Mouse (Mus musculus): ENCODE data around the gene Gm10645.
A peak's percentile ranks its signal among the peaks of the same experiment; 100 is the strongest.

The Gm10645 gene

GRCm38 (mm10) chr8:83165931-83166867, at the start of gene Gm10645:
Gene Gm10645, minus strand, starts transcription at chr8:83166170.
- peak; percentile 67 for DNase-seq

GRCm38 (mm10) chr8:83215065-83215464, 49.1 kb upstream of the Gm10645 start:
- DNase-seq, result no peak

DNA sequence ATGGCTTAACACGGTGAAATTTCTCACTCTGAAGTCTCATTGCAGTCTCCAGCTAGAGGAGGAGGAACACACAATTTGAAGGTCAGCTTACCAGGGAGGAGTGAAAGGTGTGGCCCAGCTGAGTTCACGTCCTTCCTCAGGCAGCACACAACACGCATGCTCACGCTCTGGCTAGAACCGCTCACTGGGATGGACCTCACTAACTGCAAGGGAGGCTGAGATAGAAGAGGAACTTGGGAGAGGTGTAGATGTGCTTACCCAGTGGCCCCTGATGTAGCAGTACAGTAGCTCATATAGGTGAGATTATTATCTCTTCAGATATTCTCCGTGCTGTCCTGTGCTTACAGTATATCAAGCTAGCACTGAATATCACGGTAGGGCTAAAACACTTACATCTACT, 44.7 kb upstream of the Gm10645 start:
- DNase-seq, result no peak

DNA sequence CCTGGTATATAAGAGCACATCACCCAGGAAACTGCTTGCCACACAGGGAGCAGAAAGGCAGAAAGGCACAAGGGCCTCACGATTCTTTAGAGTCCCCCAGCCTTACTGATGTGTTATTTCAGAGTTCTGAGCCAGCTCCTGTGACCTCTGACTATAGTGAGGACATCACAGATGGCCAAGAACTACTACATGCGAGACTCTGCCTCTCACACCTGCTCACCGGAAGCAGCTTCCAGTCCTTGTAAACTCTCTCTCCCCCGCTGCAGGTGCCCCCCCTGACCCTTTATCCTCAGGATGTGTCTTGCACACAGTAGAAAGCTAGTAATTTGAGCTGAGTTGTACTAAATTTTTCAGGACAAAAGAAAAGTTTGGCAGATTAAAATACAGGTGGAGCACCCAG, 43.6 kb upstream of the Gm10645 start:
- no peak for DNase-seq

DNA sequence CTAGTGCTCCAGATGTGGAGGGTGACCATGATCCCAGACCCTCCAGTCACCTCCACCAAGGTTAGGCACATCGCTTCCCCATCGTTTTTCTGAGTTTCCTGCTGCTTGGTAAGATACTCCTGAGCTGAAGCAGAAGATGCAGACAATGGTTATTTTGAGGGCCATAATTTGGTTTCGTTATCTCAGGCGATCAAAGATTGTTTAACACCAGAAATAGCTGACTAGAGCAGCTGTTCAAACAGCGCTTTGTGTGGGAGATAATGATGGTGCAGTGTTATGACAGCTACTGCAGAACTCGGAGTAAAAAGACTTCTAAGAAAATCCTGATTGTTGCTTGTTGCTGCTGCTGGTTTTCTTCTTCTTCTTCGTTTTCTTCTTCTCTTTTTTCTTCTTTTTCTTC, 39.9 kb upstream of the Gm10645 start:
- no peak for DNase-seq

DNA sequence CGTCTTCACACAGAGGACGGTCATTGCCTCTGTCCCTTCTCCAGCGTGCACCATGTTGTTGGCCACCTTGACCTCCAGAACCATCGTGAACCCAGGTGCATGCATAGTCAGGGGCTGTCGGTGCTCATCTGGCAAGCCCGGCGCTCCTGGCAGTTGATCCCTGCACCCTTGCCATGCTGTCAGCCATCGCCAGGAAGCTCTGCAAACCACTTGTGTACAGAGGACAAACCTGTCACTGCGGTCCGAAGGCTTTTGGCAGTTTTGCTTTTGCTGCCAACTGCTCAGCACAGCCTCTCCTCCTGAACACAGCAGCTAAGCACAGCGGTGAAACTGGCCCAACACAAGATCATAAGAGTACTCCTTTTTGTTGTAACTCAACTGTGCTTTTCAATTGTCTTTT, 37.0 kb upstream of the Gm10645 start:
- no peak for DNase-seq

GRCm38 (mm10) chr8:83200191-83201177, 34.5 kb upstream of the Gm10645 start:
- DNase-seq, result peak; percentile 21

DNA sequence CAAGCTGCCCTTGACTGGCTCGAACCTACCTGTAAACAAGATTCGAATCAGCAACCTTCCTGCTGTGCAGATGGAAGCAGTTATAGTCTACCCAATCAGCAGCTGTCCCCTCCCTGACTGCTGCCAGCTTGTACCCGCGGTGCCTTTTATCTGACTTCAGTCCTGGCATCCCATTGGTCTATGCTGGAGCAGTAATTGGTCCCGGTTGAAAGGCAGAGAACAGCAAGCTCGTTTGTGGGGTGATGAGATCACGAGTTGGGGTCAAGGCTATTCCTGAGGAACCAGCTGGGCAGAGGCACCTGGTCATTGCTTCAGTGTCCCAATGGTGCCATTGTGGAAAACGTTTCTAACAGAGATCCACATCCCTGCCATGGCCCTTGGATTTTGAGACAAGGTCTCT, 33.7 kb upstream of the Gm10645 start:
- DNase-seq, result no peak

DNA sequence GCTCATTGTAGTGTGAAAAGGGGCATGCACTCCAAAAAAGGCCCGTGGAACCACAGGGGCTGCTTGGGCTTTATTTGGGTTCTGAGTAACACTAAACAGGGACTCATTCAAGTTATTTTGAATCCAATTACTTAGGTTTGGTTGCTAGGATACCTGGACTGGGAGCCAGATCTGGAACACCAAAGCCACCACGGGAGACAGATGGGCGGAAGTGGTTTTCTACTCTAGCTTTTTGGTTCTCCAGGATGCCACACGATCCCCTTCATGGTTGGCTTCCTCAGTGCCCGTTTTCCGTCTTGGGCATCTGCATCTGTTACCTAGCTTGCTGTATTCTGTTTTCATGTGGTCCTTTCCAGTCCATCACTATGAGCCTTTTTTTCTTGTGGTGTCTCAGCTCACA, 30.1 kb upstream of the Gm10645 start:
- DNase-seq, result peak; percentile 17

- DNase-seq, result no peak
Observed at GRCm38 (mm10) chr8:83189538-83190095, 23.6 kb upstream of the Gm10645 start.

- no peak for DNase-seq
Observed at GRCm38 (mm10) chr8:83187363-83187962, 21.5 kb upstream of the Gm10645 start.

GRCm38 (mm10) chr8:83186376-83186775, 20.4 kb upstream of the Gm10645 start:
- DNase-seq, result no peak

- no peak for DNase-seq
Observed at GRCm38 (mm10) chr8:83182784-83183183, 16.8 kb upstream of the Gm10645 start.

DNA sequence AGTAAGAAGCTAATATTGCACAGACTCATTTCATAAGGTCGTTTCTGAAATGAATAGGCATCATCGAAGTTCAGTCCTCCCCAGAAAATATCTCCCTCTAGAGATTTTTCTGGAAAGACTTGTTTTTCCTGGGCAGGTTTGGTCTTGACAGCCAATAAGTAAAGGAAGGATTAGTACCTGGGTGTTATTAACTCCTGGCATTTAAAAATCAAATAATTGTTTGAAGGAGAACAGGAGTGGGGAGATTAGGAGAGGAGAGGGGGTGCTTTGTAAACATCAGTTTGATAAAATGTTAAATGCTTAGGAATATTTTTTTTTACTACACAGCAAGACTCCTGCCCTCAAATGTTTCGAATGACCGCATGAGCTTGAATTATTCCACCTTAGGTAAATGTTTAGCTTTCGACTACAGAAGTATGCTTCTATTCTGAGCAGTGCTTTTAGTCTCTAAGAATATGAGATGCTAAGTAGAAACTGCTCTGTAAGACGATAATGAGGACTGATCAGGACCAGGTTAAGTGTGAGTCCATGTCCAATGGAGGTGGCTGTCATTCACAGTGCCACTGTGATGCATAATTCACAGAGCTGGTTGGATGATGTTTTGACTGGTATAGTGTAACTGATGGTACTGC, 16.0 kb upstream of the Gm10645 start:
- no peak for DNase-seq

DNA sequence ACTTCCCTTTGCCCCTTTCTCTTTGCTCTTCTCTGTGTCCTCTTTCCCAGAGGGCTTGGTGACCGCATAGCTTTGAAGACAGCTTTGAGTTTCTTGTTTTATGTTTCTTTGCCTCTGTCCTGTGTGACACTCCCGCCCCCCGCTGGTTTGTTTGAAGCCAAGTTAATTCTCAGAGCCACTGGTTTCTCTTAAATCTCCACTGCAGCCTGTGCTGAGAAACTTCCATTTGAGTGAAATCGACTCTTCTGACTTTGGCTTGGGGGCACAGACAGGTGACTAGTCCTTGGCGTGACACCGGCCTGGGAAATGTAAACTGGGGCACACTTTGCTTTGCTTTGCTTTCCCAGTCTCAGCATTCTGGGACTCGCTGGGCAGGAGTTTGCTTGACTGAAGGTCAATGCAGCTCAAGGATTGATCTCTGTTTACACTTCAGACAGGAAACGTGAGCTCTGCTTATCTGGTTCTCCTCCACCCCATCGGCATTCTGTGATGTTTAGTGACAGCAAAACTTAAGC, 12.3 kb upstream of the Gm10645 start:
- no peak for DNase-seq

DNA sequence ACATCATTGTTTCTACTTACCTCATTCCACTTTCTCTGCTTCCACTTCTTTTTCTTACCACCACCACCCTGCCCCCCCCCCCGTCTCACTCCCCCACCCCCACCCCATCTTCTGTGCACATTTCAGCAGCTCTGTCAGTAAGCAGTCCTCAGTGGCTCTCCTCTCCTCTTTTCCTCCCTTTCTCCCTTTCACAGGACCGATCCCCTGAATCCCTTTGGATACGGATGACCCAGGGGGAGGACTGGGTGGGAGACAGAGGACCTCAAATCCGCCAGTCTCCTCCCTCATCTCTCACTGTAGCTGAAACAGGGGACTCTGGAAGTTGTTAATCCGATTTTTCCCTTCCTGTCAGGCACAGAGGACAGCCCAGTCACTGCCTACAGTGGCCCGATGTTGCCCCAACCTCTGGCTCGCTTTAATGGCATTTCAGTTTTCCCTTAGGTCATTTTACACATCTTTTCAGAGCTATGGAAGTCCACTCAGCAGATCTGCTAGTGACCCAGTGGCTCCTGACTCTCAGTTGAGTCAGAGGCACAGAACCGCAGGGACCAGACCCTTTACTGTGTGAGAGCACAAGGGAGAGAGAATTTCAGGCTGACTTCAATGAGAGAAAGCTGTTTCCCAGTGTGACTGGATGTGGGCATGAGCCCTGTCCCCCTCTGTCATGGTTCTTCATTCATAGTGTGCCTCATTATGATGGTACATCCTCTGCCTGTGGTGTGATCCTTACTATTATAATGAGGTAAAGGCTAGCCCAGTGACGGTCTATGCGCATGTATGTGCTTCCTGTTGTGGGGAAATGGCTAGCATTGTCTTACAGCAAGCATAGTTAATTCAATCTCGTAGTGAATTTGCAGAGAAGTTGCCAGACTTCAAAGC, 11.6 kb upstream of the Gm10645 start:
- no peak for DNase-seq

GRCm38 (mm10) chr8:83176785-83177184, 10.8 kb upstream of the Gm10645 start:
- DNase-seq, result no peak

DNA sequence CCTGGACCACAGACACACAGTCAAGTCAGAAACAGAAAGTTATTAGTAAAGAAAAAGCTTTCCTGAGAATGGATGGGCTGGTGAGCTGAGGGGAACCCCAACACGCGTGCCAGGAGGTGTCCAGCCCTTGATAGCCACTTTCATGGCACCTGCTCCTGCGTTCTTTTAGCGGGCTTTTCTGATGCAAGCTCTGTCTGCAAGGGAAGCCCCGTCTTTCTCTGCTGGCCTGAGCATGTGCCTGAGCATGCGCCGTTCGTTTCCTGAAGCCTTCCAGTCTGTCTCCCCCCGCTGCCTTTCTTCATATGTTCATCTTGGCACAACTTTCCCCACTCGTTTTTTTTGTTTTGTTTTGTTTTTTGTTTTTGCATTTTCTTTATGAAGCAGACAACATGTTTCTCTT, 9.7 kb upstream of the Gm10645 start:
- peak; percentile 38 for DNase-seq

DNA sequence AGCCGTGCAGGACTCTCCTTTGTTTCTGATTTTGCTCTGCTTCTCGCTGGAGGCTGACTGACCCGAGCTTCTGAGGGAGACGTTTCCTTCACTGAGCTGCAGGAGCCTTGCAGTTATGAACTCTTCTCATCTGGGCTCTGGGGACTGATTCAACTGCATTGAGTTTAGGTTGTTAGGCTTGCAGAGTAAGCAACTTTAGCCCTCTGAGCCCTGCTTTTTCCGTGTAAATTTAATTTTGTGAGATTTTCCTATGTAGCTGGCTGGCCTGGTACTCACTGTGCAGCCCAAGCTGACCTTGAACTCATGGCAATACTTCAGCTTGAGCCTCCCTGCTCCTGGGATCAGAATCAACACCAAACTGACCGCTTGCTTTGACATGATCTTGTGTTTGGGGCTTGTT, 4.9 kb upstream of the Gm10645 start:
- no peak for DNase-seq

- peak; percentile 22 for DNase-seq
Observed at GRCm38 (mm10) chr8:83169709-83170108, 3.7 kb upstream of the Gm10645 start.

DNA sequence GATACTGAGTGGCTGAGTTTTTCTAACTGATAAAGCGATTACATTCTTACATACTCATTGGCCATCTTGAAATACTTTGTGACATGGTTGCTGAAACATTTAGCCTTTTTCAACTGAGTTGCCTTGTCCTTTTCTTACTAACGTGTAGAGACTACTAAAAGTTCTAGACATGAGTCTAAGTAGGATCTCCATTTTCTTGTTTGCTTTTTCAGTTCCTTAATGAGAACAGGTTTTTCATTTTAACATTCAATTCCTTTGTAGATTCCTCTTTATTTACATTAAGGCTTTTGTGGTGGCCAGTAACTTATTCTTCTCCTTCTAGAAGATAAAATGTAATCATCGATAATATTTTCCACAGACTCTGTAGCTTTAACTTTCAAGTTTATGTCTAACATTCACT, 3.2 kb upstream of the Gm10645 start:
- no peak for DNase-seq

All from right cerebral cortex, postnatal 14 days (tissue).